Mouse (Mus musculus) brain, adult 2 months (tissue): ENCODE results near the gene Zfp46.

Experiments used
- DNase-seq: peaks from one replicate; pipeline ENCODE4 v3.0.0; 2011; ENCODE audit warnings: low read depth, low spot score

Zfp46 gene

DNA sequence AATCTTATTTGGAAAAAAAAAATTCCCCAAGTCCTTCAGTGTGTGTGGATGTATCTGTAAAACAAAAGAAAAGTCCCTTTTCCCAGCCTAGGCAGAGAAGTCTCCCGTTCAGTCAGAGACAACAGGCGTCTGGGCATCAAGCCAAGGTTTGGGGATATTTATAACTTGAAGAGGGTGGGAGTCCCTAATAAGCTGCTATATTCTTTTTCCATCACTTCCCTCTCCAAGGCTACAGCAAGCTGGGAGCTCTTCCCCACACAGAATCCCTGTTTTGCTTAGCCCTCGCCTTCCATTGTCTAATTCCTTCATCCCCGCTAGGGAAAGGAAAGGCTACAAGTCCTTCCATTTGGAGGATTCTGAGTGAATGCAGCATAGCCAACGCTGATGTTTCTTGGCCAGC is at the start of gene Zfp46:
Gene Zfp46, plus strand, starts transcription at position 229 of the 400 bp plus-strand sequence.
- peak; percentile 95 for DNase-seq

DNA sequence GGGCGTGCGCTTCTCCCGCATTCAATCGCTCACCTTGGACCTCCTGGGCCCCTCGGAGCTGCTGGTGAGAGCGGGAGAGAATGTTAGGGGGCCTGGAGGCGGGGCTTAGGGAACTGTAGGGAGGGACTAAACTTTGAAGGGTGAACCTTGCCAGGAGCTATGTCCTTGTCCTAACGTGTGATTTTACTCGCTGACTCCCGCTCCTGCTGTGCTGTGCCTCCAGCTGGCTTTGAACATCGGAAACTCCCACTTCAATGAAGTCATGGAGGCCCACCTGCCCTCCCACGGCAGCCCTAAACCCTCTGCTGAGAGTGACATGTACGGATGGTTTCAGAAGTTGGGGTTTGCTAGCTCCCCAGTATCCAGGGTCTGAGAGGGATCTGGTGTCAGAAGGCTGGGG is 45.8 kb upstream of the Zfp46 start:
- DNase-seq = no peak

DNA sequence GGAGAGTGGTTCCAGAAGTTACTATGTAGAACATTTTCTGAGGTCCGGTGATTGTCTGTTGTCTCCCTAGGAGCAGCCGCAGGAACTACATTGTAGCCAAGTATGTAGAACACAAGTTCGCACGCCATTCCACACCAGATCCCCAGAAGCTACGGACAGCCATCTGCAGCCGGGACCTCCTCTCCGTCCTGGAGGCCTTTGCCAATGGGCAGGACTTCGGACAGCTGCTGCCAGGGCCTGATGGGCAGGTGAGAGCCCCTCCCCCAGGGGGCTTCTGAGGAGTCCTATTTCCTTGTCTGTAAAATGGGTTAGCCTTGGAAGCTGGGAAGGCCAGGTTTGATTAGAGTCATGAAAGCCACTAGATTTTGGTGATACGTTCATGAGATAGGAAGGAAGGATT is 45.4 kb upstream of the Zfp46 start:
- DNase-seq = no peak

DNA sequence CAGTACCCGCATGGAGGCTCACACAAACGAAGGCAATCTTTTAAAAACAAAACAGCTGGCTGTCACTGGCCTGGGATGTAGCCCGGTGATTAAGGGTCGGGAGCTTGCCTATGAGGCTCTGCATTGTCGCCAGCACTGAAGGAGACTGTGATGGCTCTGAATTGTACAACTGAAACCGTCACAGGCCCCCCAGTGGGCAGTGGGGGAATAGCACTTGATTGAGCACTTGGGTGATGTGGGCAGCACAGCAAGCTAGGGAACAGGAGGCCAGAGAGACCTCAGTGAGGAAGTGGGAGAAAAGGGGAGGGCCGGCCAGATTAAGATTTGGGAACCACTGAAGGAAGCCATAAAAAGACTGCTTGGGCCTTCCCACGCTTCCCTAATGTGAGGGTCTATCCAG is 44.9 kb upstream of the Zfp46 start:
- DNase-seq = peak; percentile 82

DNA sequence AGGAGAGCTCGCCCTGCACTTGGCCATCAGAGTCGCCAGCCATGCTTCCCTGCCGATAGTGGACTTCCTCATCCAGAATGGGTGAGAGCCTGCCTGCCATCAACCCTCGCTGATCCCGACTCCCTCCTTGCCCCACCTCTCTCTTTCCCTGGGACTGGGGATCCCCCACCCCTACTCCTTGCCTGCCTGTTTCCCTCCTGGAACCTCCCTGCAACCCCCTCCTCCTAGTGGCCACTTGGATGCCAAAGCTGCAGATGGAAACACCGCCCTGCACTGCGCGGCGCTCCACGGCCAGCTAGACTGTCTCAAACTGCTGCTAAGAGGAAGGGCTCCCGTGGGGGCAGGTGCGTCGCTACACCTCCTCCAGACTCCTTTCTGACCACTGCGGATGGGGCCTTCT is 44.4 kb upstream of the Zfp46 start:
- DNase-seq = no peak

DNA sequence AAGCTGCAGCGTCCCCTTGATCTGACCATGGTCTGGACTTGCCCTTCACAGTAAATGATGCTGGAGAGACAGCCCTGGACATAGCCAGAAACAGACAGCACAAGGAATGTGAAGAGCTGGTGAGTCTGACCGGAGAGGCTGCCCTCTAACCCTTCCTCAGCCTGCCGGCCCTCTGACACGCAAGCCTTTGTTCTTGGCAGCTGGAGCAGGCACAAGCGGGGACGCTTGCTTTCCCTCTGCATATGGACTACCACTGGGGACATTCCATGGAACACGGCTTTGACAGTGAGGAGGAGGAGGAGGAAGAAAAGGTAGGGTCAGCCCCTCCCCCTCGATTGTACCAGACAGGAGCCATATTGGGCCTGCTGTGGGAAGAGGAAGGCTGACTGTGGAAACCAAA is 43.5 kb upstream of the Zfp46 start:
- DNase-seq = no peak

DNA sequence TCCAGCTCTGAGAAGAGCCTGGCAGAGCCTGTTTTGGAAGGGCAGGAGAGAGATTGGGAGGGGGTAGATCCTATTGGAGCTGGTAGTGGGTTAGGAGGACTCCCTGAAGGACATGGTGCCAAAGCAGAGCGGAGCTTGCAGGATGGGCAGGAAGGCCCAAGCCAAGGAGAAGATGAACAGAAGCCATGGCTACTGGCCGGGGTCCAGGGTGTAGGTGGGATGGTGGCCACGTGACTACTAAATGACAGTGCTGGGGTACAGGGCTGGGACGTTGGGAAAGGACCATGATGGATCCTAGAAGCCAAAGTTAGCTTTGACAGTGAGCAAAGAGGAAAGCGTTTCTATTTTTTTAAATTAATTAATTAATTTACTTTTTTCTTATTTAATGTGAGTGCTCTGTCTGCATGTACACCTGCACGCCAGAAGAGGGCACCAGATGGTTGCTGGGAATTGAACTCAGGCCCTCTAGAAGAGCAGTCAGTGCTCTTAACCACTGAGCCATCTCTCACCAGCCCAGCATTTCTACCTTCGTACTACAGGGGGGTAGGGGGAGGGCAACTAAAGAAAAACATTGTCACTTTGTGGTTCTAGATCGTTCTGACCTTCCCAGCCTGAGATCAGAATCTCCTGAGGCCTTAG is 42.3 kb upstream of the Zfp46 start:
- DNase-seq = peak; percentile 44

DNA sequence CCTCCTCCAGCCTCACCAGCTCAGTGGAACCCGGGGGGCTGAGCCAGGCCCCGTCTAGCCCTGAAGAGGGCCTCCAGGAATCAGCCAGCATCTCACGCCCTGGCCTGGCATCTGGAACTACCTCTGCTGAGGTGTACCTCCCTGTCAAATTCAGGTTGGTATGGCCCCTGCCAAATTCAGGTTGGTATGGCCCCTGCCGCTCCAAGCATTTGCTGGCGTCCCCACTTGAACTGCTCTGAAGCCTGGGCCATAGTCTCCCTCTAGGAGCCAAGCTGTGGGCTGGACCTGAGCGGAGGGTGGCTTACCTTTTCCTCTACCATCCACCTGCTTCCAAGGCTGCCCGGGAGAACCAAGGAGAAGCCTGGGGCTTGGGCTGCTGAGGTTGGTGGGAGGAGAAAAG is 41.8 kb upstream of the Zfp46 start:
- DNase-seq = no peak

DNA sequence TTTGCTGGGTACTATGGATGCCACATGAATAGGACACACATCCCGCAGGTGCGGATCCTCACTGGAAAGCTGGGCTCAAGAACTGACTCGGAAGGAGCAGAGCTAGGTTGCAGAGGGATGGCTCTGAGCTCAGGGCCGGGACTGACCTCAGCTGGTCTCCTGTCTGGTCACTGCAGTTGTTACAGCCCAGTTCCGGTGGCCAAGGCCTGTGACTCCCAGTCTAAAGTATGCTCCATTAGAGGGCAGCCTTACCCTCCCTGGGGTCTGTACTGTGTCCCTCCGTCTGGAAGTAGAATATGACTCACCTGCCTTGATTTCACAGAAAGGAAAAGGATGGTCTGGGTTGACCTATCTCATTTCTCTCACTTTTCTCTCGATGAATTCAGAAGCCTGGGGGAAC is 40.3 kb upstream of the Zfp46 start:
- no peak for DNase-seq

DNA sequence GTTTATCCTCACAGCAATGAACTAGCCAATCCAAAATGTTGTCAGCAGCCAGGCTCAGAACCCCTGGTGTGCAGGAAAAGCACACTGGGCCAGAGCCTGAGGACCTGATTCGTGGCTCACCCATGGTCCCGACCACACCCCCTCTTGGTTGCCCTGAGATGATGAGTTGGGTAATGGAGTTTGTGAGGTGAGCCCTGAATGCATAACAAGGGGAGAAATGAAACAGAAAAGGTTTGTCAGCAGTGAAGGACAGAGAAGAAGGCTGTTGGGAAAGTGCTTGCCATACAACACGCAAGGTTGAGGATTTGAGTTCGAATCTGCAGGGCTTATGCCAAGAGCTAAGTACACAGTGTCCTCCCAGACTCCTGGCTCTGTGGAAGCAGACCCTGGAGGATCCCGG is 38.8 kb upstream of the Zfp46 start:
- DNase-seq = no peak

DNA sequence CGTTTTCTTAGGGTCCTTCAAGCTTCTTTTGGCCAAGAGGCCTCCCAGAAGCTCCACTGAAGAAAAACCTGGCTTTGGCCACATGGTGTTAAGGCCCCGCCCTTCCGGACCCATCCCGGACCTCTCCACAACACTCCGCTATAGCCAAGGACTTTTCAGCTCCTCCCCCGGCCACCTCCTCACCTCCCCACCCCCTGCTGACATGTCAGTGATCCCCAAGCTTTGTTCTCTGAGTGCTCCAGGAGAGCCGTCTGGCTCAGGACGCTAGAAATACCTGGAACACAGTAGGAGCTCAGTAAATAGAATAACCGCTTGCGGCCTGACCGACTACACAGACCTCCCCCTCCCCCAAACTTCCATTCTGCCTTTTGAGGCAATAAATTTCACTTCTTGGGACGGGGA is 37.9 kb upstream of the Zfp46 start:
- DNase-seq = no peak

DNA sequence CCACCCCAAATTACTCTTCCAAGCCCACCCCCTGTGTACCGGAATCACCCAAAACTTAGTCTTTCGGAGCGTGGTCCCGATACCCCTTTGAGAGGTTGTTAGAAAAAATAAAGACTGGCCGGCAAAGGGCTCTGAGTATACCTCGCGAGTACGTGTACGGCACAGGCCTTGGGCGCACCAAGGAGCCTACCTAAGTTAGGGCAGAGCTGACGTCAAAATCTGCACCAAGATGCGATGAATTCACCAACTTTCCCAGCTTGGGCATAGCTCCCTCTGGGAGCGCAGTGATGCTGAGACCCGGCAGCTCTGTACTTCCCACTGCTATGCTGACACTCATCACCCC is 37.1 kb upstream of the Zfp46 start:
- DNase-seq = peak; percentile 20

DNA sequence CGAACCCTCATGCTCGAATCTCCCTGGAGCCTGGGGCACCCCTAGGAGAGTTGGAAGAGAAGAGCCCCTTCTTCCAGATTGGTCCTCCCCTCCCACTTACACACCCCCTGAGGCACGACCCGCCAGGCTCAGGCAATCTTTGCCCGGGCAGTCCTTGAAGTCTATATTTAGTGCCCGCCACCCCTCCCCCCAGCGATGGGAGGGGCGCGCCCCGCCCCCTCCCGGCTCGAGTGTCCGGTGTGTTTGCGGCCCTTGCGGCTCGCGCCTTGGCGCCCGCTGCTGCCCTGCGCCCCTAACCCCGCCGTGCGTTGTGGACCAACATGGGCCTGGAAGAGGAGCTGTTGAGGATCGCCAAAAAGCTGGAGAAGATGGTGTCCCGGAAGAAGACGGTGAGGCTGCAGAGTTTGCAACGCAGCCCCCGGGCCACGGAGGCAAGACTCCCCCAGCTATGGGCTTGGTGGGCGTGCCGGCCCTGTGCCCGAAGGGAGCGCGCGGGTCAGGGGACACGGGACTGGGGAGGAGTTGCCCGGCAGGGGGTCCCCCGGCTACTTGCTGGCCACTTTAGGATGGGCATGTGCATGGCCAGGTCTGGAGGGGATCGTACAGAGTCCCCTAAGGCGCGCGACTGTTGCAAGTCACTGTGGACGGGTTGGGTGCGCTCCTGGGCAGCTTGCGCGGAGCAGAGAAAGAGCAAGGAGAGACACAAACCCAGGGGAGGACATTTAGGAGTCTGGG is 36.6 kb upstream of the Zfp46 start, which contains the start of gene Tcea3:
Gene Tcea3, plus strand, starts transcription at position 1 of the 735 bp plus-strand sequence.
- no peak for DNase-seq

DNA sequence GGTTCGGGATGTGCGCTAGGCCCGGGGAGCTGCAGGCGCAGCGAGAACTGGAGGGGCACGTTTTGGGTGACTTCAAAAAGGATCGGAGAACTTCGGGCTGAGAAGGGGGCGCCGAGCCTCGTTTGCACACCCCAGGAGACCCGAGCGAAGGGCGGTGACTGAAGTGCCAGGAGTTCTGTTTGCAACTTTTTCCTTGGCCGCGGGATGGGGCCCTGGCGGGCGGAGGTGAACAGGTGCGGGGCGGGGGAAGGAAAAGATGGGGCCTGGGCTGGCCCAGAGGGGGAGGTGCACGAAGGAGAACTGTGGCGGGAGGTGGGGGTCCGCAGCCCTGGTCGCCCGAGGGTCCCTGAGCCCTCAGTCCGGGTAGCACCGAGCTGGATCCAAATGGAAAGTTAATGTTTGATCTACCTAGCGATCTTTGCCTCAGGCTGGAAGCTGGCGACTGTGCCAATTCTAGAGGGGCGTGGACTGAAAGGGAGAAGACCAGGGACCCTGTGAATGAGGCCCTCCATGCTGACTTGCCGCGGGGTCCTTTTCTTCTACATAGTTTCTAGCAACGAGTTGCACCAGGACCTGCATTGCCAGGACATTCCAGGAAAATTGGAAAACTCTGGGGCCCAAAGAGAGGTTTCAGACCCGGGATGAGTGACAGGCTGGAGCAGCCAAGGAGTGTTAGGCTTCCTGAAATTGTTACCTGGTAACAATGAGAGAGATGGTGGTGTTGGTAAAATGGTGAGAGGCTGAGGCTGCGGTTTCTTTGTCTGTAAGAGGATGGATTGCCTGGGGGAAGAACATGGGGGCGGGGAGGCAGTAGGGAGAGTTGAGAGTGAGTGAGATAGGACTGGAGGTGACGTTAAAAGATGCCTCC is 35.8 kb upstream of the Zfp46 start:
- no peak for DNase-seq

DNA sequence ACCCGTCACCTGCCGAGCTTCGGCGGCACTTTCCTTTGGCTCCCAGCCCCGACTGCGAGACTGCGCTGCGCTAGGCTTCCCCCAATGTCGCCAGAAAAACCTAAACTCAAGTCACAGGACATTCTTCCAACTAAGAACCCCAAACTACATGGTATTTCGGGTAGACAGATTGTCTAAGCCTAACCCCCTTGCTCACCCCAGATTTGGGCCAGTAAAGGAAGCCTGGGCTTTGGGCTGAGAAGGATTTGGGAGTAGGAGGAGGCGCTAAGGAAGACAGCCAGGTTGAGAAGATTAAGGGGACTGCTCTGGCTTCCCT is 35.2 kb upstream of the Zfp46 start:
- DNase-seq = no peak

DNA sequence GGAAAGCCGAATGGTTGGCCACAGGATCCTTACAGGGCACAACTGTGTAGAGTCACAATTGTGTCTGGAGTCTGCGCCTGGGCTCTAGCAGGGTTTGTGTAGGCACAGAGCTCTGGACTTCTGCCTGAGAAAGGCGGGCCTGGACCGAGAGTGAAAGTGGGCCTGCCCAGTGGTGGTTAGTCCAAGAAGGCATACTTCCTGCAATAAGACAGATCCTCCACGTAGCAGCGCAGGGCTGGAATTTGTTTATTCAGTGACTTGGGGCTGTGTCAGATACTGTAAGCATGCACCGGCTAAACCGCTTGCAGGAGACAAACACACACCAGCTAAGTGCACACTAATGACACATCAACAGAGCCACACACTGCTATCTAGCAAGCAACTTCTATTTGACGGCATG is 34.7 kb upstream of the Zfp46 start:
- peak; percentile 34 for DNase-seq

DNA sequence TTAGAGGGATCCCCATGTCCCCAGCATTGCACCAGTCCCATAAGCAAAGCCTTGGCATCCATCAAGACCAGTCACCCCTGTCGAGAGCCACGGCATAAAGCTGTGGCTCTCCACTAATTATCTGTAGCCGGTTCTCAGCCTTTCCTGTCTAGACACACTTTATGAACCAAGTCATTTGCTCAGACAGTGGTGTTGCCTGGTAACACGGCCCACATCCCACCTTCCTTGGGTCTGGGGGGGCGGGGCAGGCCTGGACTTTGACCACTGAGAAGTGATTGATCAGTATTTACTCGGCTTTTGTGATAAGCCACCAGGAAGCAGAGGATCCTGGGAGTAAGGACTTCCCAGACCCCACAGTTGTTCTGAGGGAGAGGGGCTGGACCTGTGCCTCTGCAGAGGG is 28.6 kb upstream of the Zfp46 start:
- DNase-seq = no peak

DNA sequence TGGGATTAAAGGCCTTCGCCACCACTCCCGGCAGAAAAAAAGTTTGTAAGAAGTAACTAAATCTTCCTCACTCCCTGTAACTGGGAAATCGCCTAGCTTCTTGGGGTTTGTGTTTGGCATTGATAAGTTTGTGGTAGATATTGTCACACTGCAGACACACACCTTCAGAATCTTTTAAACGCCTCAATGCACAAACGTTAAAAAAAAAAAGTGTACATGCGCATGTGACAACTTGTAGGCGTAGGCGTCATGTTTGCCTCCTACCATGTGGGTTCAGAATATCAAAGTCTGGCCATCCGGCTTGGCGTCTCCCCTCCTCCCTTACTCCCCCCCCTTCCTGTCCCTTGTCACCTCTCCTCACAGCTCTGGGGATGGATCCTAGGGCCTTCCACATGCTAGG is 27.8 kb upstream of the Zfp46 start:
- DNase-seq = no peak

DNA sequence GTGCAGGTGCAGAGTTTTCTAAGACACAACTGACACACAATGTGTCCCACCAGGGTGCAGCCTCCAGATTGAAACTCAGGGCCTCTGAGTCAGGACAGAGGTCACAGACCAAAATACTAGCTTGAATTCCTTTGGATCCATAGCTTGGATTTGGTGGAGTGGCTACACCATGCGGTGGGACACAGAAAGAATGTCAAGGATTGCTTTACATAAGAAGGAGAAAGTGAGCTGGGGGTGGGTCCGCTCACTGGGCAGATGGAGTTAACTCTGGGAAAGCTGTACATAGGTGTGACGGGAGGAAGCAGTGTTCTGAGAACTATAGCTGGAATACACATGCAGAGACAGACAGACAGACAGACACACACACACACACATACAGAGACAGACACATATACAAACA is 24.6 kb upstream of the Zfp46 start:
- DNase-seq = no peak

DNA sequence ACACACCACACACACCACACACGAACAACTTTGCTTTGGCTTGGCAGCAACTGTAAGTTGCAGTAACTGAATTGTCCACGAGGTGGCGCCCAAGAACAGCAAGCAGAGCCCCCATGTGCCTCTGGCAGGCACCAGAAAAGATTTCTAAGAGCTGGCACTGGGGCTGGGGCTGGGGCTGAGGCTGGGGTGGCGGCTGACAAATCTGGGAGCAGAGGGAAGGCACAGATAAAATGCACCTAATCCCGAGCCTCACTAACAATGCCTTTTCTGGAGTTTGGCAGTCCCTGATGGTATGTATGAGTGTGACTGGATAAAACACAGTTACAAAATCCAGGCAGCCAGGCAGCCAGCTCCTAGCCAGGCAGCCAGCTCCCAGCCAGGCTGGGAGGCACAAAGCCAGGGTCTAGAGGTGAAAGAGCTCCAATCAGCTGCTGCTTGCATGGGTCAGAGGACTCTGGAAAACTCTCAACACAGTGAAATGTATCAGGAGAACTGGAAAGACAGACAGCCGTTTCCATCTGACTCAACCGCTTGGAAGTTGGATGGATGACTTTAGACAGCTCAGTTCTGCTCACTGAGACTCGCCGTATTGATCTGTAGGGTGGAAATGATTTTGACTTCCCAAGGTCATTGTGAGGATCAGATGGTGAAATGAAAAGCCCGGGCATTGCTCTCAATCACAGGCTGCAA is 23.8 kb upstream of the Zfp46 start:
- peak; percentile 87 for DNase-seq

DNA sequence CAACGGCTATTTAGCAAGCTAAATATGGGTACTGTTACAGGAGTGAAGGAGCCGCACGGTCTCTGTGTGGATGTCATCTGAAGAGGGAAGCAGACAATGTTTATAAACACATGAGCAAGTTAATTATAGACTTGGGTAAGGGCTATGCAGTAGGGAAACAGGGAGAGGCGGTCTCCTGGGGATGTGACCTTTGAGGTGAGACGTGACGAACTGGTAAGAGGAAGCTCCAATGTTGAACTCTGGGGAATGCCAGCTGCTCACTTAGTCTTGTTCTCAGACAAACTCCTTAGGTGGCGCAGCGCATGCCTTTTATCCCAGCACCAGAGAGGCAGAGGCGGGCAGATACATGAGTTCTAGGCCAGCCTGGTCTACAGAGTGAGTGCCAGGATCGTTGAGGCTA is 22.6 kb upstream of the Zfp46 start:
- no peak for DNase-seq

DNA sequence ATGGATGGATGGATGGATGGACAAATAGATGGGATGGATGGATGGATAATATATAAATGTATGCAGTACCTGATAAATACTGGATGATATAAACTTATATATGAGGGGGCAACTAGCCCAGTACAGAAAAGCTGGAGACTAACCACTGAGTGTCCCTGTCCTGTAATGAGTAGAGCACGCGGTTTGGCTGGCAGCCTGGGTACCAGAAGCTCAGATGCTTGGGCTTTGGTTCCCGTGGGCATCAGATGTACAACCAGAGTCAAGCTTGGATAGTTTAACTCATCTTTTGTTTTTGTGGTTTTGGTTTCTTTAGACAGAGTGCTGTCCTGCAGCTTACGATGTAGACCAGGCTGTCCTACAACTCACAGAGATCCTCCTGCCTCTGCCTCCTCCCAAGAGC is 20.9 kb upstream of the Zfp46 start:
- DNase-seq = no peak
